Mouse (Mus musculus) left cerebral cortex, postnatal 36 days (tissue): ENCODE results near the gene Rasl10a. TPM values are rescaled to one million over a fixed set of nuclear protein-coding genes. Genes with fewer than 3 reads are reported as not detected.

ENCODE experiments used
- DNase-seq, 2 experiments: peaks; one replicate each; pipeline ENCODE4 v3.0.0; 2021 to 2022; ENCODE audit warnings: low spot score in 2 of 2, mixed read lengths in 1 of 2
- intact Hi-C: fragments of 180-260 bp; cut with DNase I; formaldehyde crosslinking; loops from one replicate; pipeline ENCODE4 v1.15.1; 2025
- total RNA-seq, 2 experiments: library from RNA; stranded (reverse); gene quantifications; 2 replicates each; pipeline ENCODE4 v1.2.3; 2021

The Rasl10a gene
- total RNA-seq, 2 experiments from 2014 or later, result 72.2 to 77.6 TPM

DNA sequence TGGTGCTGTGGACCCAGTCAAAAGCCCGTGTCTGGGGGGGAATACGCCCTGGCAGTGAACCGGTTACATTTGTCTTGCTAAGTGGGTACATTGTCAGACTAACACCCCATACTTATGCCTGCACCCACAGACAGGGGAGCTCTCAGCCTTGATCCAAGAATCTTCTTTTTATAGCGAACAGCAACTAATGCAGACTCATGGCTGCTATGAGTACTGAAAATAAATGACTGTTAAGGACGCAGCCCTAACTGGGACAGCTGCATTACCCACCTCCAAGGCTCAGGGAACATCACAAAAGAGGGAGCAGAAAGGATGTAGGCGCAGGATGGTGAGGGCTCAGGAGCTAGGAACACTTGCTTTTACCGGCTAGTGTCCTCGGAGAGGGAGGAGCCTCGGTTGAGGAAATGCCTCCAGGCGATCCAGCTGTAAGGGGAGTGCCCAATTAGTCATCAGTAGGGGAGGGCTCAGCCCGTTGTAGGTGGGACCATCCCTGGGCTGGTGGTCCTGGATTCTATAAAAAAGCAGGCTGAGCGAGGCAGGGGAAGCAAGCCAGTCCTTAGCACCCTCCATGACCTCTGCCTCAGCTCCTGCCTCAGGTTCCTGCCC is 11.5 kb upstream of the Rasl10a start:
- peak; percentile 54 to 58 for DNase-seq
- intact Hi-C loops, result no loop called here

DNA sequence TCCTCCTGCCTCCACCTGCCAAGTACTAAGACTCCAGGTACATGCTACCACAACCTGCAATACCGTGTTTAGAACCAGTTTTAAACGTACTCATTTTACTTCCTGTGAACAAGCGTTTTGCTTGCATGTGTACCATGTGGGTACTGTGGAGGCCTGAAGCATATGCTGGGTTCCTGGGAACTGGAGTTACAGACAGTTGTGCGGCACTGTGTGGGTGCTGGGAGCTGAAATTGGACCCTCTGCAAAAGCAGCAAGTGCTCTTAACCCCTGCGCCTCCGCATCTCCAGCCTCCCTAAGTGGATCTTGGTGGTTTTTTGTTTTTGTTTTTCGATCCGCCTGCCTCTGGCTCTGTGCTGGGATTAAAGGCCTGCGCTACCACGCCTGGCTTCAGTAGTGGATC is 6.3 kb upstream of the Rasl10a start:
- no peak for DNase-seq
- intact Hi-C loops, result no loop called here

GRCm38 (mm10) chr11:5052200-5052854 is 5.6 kb upstream of the Rasl10a start:
- DNase-seq, result peak; percentile 62 to 78
- intact Hi-C loops, result no loop called here

- DNase-seq, result no peak
- intact Hi-C loops, result no loop called here
Measured at GRCm38 (mm10) chr11:5054151-5054550, 3.8 kb upstream of the Rasl10a start.

GRCm38 (mm10) chr11:5054874-5055273 is 3.1 kb upstream of the Rasl10a start:
- DNase-seq, result no peak
- intact Hi-C loops, result no loop called here

- intact Hi-C loops, result no loop called here
- DNase-seq, result no peak
Measured at GRCm38 (mm10) chr11:5055945-5056938, 1.7 kb upstream of the Rasl10a start.

DNA sequence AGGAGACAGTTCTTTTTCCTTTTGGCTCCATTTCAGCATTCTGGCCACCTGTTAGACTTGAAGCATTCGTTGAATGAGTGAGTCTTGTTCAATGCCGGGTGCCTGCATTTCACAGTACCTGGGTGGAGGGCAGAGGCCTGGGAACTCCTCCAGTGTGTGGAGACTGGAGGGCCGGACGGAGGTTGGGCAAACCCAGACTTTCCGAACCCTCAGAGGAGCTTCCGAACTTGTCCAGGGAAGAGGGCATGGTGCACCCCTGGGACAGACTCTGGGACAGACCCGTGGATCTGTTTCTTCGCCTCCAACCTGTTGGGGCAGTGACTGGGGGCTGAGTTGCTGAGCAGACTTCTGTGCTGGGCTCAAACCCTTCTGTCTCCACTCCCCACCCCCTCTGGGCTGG is 864 bp upstream of the Rasl10a start:
- intact Hi-C loops, result no loop called here
- no peak for DNase-seq

DNA sequence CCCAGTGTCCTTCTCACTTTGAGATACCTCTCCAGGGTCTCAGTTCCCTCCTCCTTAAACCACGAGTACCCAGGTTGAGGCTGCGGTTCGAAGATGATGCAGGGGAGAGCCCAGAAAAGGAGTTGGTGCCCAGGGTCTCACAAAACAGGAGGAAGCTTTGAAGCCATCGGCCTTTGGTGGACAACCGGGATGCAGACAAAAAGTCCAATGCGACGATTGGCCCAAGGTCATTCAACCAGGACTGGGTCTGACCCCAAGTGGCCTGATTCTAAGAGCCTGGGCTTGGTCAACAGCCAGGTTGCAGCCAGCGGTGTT is 430 bp upstream of the Rasl10a start:
- intact Hi-C loops, result no loop called here
- no peak for DNase-seq

DNA sequence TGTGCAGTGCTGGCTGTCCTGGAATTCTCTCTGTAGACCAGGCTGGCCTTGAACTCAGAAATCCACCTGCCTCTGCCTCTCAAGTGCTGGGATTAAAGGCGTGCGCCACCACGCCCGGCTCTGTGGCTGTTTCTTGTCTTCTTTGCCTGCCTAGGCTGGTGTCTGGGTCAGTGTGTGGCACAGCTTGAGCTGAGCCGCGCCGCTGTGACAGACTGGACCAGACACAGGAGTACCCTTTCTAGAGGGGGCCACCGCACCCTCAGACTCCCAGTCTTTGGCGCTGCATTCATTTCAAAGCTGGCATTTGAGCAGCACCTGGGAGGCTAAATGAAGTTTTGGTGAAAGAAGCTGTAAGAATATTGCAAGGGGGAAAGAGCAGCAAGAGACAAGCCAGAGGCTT is 855 bp downstream of the Rasl10a start:
- no peak for DNase-seq
- intact Hi-C loops, result no loop called here

- intact Hi-C loops, result no loop called here
- peak in 1 of 2 experiments; percentile 48 for DNase-seq
Measured at GRCm38 (mm10) chr11:5059230-5059629, 1.3 kb downstream of the Rasl10a start.

DNA sequence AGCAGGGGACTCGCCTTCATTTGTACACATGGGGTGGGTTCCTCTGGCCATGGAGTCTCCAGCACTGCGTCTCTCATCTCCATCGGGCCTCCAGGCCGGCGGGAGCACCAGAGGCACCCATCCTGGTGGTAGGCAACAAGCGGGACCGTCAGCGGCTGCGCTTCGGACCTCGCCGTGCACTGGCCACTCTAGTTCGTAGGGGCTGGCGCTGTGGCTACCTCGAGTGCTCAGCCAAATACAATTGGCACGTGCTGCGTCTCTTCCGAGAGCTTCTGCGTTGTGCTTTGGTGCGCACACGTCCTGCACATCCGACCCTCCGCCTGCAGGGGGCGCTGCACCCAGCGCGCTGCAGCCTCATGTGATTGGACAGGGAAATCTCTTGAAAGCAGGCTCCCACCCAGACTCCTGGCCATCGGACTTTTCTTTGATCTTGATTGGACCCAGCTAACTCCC is 1.8 kb downstream of the Rasl10a start:
- peak; percentile 72 to 73 for DNase-seq
- intact Hi-C loops, result loop anchor here (2.0 kb wide), 1 partner anchor 19 kb away; no protein-coding TSS in a partner anchor

GRCm38 (mm10) chr11:5060756-5061412 is 3.0 kb downstream of the Rasl10a start:
- peak; percentile 38 to 49 for DNase-seq
- intact Hi-C loops, result loop anchor here (2.0 kb wide), 1 partner anchor 20 kb away; no protein-coding TSS in a partner anchor

GRCm38 (mm10) chr11:5061413-5062139 is 3.6 kb downstream of the Rasl10a start:
- DNase-seq, result peak; percentile 96
- intact Hi-C loops, result loop anchor here (2.0 kb wide), 2 partner anchors 21 to 47 kb away; no protein-coding TSS in a partner anchor

DNA sequence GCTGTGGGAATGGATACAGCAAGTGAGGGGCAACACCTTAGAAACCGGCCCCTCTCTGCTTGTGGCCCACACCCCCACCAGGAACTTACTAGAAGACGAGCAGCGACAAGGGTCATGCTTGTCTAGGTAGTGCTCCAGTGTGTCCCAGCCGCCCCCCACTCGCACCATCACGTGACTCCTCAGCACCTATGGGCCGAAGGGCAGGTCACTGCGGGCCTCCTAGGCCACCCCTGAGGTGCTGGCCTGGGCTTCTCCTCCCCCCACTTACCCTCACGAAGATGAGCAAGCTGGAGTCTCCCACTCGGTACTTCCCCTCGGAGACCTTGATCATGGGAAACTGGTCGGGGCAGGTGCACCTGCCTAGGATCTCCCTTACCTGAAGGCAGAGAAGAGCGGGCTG is 4.4 kb downstream of the Rasl10a start:
- DNase-seq, result no peak
- intact Hi-C loops, result loop anchor here (2.0 kb wide), 1 partner anchor 48 kb away; no protein-coding TSS in a partner anchor

GRCm38 (mm10) chr11:5062860-5063505 is 5.1 kb downstream of the Rasl10a start:
- intact Hi-C loops, result loop anchor here (2.0 kb wide), 1 partner anchor 48 kb away; no protein-coding TSS in a partner anchor
- no peak for DNase-seq

DNA sequence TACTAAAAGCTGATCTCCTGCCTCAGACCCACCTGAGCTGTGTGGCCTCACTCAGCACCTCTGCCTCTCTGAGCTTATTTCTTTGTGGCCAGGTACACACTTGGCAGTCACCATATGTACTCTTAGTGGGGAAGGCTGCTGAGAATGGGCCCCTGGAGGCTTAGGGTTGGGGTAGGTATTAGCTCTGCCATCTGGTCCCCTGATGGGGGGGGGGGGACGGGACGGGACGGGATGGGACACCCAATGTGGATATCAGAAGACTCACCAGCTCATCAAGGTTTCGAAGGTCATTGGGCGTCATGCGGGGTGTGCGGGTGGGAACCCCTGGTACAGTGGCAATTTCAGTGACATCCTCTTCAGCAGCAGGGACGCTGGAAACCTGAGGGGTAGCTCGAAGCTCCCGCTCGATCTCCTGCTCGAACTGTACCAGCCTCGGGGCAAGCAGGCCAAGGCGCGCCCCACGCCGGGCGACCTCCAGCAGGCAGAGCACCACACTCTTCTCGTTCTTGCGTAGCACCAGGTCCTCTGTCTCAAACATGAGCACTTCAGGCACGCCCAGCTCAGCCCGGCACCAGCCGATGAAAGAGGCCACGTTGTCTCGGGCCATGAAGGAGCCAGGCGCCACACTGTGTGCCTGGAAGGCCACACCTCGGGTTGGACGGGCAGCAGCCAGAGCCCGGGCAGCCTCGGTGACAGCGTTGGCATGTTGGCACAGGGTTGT is 5.8 kb downstream of the Rasl10a start:
- peak in 1 of 2 experiments; percentile 45 for DNase-seq
- intact Hi-C loops, result loop anchor here (2.0 kb wide), 1 partner anchor 49 kb away; no protein-coding TSS in a partner anchor

GRCm38 (mm10) chr11:5064282-5065055 is 6.5 kb downstream of the Rasl10a start:
- peak in 1 of 2 experiments; percentile 51 for DNase-seq
- intact Hi-C loops, result no loop called here
